Mouse (Mus musculus) embryonic facial prominence, embryonic 12.5 days (tissue): ENCODE data around the gene Dysf. TPM values are rescaled to one million over a fixed set of nuclear protein-coding genes. Genes with fewer than 3 reads are reported as not detected.

Source experiments
- ATAC-seq: fragments of 200-750 bp; cut with Nextera tagmentation; 2 replicates; pipeline ENCODE4 v1.8.0; 2017; ENCODE audit not compliant: insufficient number of reproducible peaks, insufficient read depth, low FRiP score, low TSS enrichment
- H3K27ac ChIP-seq: fragments of 300-500 bp; sonication (generic); 2 replicates; pipeline ENCODE4 v1.5.1; 2016; ENCODE audit warnings: mild to moderate bottlenecking
- H3K27me3 ChIP-seq: fragments of 300-500 bp; sonication (generic); 2 replicates; pipeline ENCODE4 v1.6.1; 2016; ENCODE audit warnings: mild to moderate bottlenecking, moderate library complexity
- H3K36me3 ChIP-seq: fragments of 300-500 bp; sonication (generic); 2 replicates; pipeline ENCODE4 v1.6.1; 2016; ENCODE audit warnings: mild to moderate bottlenecking
- H3K4me1 ChIP-seq: fragments of 300-500 bp; sonication (generic); 2 replicates; pipeline ENCODE4 v1.6.1; 2016
- H3K4me2 ChIP-seq: fragments of 300-500 bp; sonication (generic); replicated peaks from 2 replicates; pipeline ENCODE4 v1.6.1; 2016; ENCODE audit warnings: mild to moderate bottlenecking, moderate library complexity
- H3K4me3 ChIP-seq: fragments of 300-500 bp; sonication (generic); 2 replicates; pipeline ENCODE4 v1.5.1; 2016; ENCODE audit warnings: mild to moderate bottlenecking
- H3K9ac ChIP-seq: fragments of 300-500 bp; sonication (generic); 2 replicates; pipeline ENCODE4 v1.6.1; 2016; ENCODE audit warnings: mild to moderate bottlenecking, moderate library complexity
- H3K9me3 ChIP-seq: fragments of 300-500 bp; sonication (generic); 2 replicates; pipeline ENCODE4 v1.6.1; 2016; ENCODE audit warnings: mild to moderate bottlenecking, moderate library complexity
- WGBS: fragments of 180-500 bp; shearing (Covaris S2); methylation state at CpG from one replicate; pipeline ENCODE4 v1.1.7; 2016; 5-methylcytosine and 5-hydroxymethylcytosine counted together
- polyA plus RNA-seq: library from polyadenylated mRNA; unstranded; fragments of >200 nt; fragmentation: Nextera tagmentation; extraction: Ambion mirVana; gene quantifications from 2 replicates; pipeline ENCODE4 v1.2.1, GENCODE M21; 2016

The Dysf gene
- polyA plus RNA-seq, 1 experiment from 2014 or later: 8.7 TPM

- no peak for ATAC-seq
- H3K9ac ChIP-seq: no peak overlapping the region
- 79% methylated on average over 1 of the region's 1 CpGs for WGBS
- H3K4me2 ChIP-seq: no peak overlapping the region
- H3K27ac ChIP-seq: peak overlapping the region; percentile 74
- peaks cover 23% of the 10 kb centered on the region for H3K4me1 ChIP-seq
- no peaks in the 10 kb centered on the region for H3K27me3 ChIP-seq
- no peaks in the 10 kb centered on the region for H3K36me3 ChIP-seq
- no peak overlapping the region for H3K4me3 ChIP-seq
- no peaks in the 10 kb centered on the region for H3K9me3 ChIP-seq
Measured at GRCm38 (mm10) chr6:84143328-84143727, 134.9 kb downstream of the Dysf start.

DNA sequence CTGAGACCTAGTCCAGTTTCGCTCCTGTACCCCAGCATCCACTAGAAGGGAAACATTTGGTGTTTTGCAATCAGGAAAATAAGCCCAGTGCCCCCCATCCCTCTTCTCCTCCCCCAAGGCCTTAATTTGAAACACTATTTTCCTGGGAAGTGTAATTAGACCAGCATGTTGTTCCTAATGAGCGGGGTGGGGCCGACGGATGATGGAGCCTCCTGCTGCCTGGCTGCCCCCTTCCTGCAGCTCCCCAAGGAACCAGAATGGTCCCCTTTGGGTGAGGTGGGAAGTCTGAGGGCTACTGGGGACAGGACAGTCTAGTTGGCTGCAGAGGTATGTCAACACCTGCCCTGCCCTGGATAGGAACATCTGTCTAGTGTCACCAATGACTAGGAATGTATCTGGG, 136.0 kb downstream of the Dysf start:
- no peaks in the 10 kb centered on the region for H3K36me3 ChIP-seq
- ATAC-seq: no peak
- 47% methylated on average over 4 of the region's 4 CpGs for WGBS
- no peak overlapping the region for H3K4me3 ChIP-seq
- H3K9ac ChIP-seq: no peak overlapping the region
- no peaks in the 10 kb centered on the region for H3K9me3 ChIP-seq
- peaks cover 23% of the 10 kb centered on the region for H3K4me1 ChIP-seq
- H3K4me2 ChIP-seq: no peak overlapping the region
- H3K27me3 ChIP-seq: no peaks in the 10 kb centered on the region
- H3K27ac ChIP-seq: peak overlapping the region; percentile 52; the same call in 1 of the 2 replicates

DNA sequence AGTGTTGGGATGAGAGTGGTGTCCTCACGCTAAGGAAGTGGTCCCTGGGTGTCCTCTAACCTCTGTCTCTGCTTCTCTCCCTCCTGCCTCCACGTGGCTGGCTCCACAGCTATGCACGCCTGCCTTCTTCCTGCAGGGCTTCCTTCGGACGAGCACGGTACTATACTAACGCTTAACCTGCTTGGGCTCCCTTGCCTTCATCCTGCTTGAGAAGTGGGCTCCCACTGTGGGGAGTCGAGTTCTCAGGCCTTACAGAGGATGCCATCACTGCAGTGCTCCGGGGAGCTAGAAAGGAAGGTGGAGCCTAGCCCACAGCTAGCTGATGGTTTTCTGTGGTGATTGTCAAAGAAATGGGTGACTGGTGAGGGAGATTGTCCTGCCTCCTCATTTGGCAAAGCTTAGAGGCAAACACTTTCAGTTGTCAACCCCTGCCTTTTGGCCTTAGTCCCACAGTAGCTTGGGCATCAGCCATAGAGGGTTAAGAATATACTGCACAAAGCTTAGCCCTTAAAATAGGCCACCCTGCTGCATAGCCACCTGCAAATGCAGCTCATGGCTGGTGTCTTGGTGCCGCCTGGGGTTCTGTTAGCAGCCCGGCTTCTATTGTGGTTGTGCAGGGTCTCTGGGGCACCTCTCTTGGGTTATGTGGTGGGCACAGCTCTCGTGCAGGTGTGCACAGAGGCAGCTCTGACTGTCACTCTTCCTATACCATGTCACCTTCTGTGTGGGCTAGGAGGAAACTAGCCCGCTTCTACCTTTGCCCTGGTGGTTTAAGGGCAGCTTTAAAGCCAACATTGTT, 139.0 kb downstream of the Dysf start:
- H3K36me3 ChIP-seq: no peaks in the 10 kb centered on the region
- WGBS: 79% methylated on average over 13 of the region's 13 CpGs
- no peak overlapping the region for H3K4me2 ChIP-seq
- H3K27me3 ChIP-seq: no peaks in the 10 kb centered on the region
- H3K4me1 ChIP-seq: peaks cover 36% of the 10 kb centered on the region
- no peak for ATAC-seq
- H3K9ac ChIP-seq: no peak overlapping the region
- H3K9me3 ChIP-seq: no peaks in the 10 kb centered on the region
- H3K4me3 ChIP-seq: no peak overlapping the region
- H3K27ac ChIP-seq: no peak overlapping the region

GRCm38 (mm10) chr6:84148470-84148869, 140.1 kb downstream of the Dysf start:
- no peak overlapping the region for H3K4me3 ChIP-seq
- no peak overlapping the region for H3K9ac ChIP-seq
- no peak for ATAC-seq
- H3K4me2 ChIP-seq: no peak overlapping the region
- H3K9me3 ChIP-seq: no peaks in the 10 kb centered on the region
- H3K27me3 ChIP-seq: no peaks in the 10 kb centered on the region
- H3K36me3 ChIP-seq: no peaks in the 10 kb centered on the region
- WGBS: 51% methylated on average over 6 of the region's 6 CpGs
- peaks cover 26% of the 10 kb centered on the region for H3K4me1 ChIP-seq
- H3K27ac ChIP-seq: no peak overlapping the region

DNA sequence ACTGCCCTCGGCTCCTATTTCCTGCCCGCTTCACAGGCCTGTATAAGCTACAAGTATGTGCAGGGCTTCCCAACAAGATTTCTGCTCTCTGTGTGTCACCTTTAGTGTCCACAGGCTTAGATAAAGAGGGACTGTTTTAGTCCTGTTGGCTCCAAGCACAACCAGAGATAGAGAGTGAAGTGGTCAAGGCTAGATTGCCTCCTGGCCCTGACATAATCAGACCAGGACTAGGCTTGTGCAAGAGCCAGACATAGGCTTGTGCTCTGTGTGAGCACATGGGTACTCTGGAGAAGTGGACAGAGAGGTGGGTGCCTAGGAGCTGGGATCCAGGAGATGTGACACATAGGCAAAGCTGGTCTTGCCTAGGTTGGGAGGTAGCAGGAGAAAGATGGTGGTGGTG, 146.1 kb downstream of the Dysf start:
- Histone ChIP-seq H3K4me2 (no peak overlapping the region), H3K27ac (no peak overlapping the region), H3K9ac (no peak overlapping the region), H3K9me3 (no peaks in the 10 kb centered on the region), H3K4me1 (peaks cover 16% of the 10 kb centered on the region; the same call in 1 of the 2 replicates), H3K27me3 (no peaks in the 10 kb centered on the region), H3K36me3 (no peaks in the 10 kb centered on the region), H3K4me3 (no peak overlapping the region)
- WGBS: 84% methylated on average over 2 of the region's 2 CpGs
- no peak for ATAC-seq

DNA sequence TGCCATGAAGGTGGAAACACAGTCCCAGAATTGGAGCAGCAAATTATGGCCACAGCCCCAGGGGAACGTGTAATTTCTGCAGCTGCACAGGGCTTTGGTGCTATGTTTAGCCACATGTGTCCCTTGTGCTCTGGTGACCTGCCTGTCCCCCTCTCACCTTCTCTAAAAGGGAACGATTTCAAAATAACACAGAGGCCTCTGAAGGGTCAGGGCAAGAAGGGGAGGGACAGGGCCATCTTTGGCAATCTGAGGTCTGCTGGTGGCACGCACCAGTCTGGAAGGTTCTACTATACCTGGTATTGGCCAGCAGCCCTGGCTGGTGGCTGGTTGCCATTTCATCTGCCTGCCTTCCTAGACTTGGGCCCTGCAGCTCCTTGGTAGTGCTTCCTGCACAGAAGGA, 147.4 kb downstream of the Dysf start:
- no peaks in the 10 kb centered on the region for H3K9me3 ChIP-seq
- H3K4me3 ChIP-seq: no peak overlapping the region
- no peak overlapping the region for H3K27ac ChIP-seq
- H3K9ac ChIP-seq: no peak overlapping the region
- peaks cover 11% of the 10 kb centered on the region; the same call in 1 of the 2 replicates for H3K4me1 ChIP-seq
- no peak for ATAC-seq
- no peaks in the 10 kb centered on the region for H3K27me3 ChIP-seq
- no peaks in the 10 kb centered on the region for H3K36me3 ChIP-seq
- H3K4me2 ChIP-seq: no peak overlapping the region
- WGBS: 63% methylated on average over 3 of the region's 3 CpGs

GRCm38 (mm10) chr6:84156481-84157025, 148.2 kb downstream of the Dysf start:
- no peak overlapping the region for H3K4me3 ChIP-seq
- no peak for ATAC-seq
- 0 out of 2 replicates have a peak overlapping the region, but pooled peaks have one; percentile 19 for H3K9ac ChIP-seq
- peaks cover 4% of the 10 kb centered on the region; the same call in 1 of the 2 replicates for H3K4me1 ChIP-seq
- 67% methylated on average over 4 of the region's 4 CpGs for WGBS
- H3K36me3 ChIP-seq: no peaks in the 10 kb centered on the region
- H3K27me3 ChIP-seq: no peaks in the 10 kb centered on the region
- no peak overlapping the region for H3K27ac ChIP-seq
- no peak overlapping the region for H3K4me2 ChIP-seq
- no peaks in the 10 kb centered on the region for H3K9me3 ChIP-seq

GRCm38 (mm10) chr6:84159046-84159445, 150.7 kb downstream of the Dysf start:
- Histone ChIP-seq H3K9me3 (no peaks in the 10 kb centered on the region), H3K4me3 (no peak overlapping the region), H3K4me1 (no peaks in the 10 kb centered on the region), H3K36me3 (no peaks in the 10 kb centered on the region), H3K9ac (no peak overlapping the region), H3K27ac (no peak overlapping the region), H3K27me3 (no peaks in the 10 kb centered on the region), H3K4me2 (no peak overlapping the region)
- WGBS: 95% methylated on average over 4 of the region's 4 CpGs
- ATAC-seq: no peak

DNA sequence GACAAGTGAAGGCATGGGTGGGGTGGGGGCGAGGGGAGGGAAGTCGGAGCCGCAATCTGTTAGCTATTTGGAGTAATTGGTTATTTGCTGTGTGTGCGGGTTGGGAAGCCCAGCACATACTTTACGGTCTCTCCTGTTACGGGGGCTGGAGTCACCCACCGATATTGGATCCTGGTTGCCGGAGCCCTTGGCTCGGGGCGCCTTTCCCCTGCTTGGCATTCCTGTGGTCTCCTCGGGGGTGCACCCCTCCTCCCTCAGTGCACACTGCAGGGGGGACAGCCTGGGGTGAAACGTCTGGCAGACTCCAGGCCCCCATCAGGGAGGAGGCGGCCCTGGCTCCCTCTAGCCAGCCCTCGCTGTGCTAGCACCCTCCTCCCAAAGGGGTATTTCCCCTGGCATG, 159.2 kb downstream of the Dysf start:
- H3K9me3 ChIP-seq: no peaks in the 10 kb centered on the region
- ATAC-seq: peak; percentile 87
- no peak overlapping the region for H3K4me2 ChIP-seq
- no peak overlapping the region for H3K4me3 ChIP-seq
- no peaks in the 10 kb centered on the region for H3K36me3 ChIP-seq
- H3K27me3 ChIP-seq: no peaks in the 10 kb centered on the region
- peak overlapping the region; percentile 55 for H3K27ac ChIP-seq
- WGBS: 29% methylated on average over 14 of the region's 14 CpGs
- H3K4me1 ChIP-seq: peaks cover 7% of the 10 kb centered on the region
- H3K9ac ChIP-seq: no peak overlapping the region

DNA sequence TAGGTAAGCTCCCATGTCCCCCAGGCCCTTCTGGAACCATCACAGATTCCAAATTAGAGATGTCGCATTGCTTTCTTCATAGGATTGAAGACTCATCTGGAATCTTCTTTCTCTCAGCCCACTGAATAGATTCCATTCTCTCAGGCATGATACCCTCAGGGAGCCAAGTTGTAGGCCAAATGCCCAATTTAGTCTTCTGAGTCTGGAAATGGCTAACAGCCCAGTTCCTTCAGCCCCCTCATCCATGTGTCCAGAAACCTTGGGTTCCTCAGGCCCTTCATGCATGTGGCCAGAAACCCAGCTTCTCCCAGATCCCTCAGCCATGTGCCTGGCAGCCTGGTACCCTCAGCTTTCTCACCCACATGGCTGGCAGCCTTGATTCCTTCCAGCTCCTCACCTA, 160.2 kb downstream of the Dysf start:
- 88% methylated on average over 1 of the region's 1 CpGs for WGBS

DNA sequence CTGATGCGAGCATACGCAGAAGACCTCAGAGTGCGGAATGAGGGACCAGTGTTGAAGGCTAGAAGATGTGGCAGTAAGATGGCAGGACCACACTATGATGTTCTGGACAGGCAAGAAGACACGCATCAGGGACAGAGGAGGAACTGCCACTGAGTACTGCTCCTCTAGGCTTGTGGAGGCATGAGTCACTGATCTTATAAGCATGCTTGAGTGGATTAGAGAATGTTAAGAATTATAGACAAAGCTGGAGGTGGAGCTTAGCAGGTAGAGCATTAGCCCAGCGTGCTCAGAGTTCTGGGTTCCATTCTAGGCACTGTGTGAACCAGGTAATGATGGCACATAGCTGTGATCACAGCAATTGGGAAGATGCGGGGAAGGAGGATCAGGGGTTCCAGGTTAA, 165.2 kb downstream of the Dysf start:
- 91% methylated on average over 6 of the region's 6 CpGs for WGBS
- H3K27me3 ChIP-seq: no peaks in the 10 kb centered on the region
- H3K9ac ChIP-seq: no peak overlapping the region
- H3K27ac ChIP-seq: no peak overlapping the region
- H3K4me3 ChIP-seq: no peak overlapping the region
- ATAC-seq: no peak
- H3K4me1 ChIP-seq: no peaks in the 10 kb centered on the region
- H3K9me3 ChIP-seq: no peaks in the 10 kb centered on the region
- no peak overlapping the region for H3K4me2 ChIP-seq
- H3K36me3 ChIP-seq: no peaks in the 10 kb centered on the region

More for the DNA sequence above, 160.2 kb downstream of the Dysf start:
- no peak overlapping the region for H3K4me3 ChIP-seq
- H3K4me1 ChIP-seq: peaks cover 7% of the 10 kb centered on the region
- H3K36me3 ChIP-seq: no peaks in the 10 kb centered on the region
- no peak overlapping the region for H3K4me2 ChIP-seq
- H3K9ac ChIP-seq: no peak overlapping the region
- no peak for ATAC-seq
- no peaks in the 10 kb centered on the region for H3K9me3 ChIP-seq
- H3K27me3 ChIP-seq: no peaks in the 10 kb centered on the region
- 0 out of 2 replicates have a peak overlapping the region, but pooled peaks have one; percentile 18 for H3K27ac ChIP-seq

DNA sequence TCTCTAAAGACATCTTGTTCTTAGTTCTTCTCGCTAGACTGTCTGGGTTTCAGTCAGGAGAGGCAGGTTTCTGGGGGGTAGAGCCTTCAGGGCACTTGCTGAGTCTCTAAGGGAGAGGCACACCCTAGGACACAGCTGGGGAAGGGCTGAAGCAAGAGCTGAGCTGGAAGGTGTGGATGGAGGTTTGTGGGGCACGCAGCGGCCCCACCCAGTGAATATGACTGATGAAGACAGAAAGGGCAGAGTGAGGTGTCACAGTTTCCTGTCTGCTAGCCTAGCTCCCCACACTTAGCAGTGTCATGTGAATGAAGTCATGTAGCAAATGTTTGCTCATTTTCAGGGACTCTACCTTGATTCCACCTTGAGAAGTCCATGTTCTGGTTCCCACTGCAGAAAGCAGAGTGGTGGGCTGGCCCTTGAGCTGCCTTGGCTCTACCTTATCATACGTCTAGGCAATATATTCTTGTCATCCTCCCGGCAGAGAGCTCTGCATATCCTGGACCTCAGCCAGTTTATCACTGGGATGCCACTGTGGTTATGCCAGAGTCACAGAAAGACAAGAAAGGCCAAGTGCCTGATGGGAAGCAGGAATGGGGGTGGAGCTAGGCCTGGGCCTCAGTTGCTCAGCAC, 170.5 kb downstream of the Dysf start:
- Histone ChIP-seq H3K4me2 (no peak overlapping the region), H3K27me3 (no peaks in the 10 kb centered on the region), H3K4me3 (no peak overlapping the region), H3K36me3 (no peaks in the 10 kb centered on the region), H3K9me3 (no peaks in the 10 kb centered on the region), H3K4me1 (no peaks in the 10 kb centered on the region), H3K27ac (no peak overlapping the region), H3K9ac (no peak overlapping the region)
- 89% methylated on average over 5 of the region's 5 CpGs for WGBS
- ATAC-seq: no peak
